Mouse (Mus musculus) CD4-positive helper T cell, adult 2 months (primary cell): Measurements from ENCODE around the gene Scgb2b3.

ENCODE experiments used
- DNase-seq: peaks from one replicate; pipeline ENCODE4 v3.0.0-alpha.2; 2012; ENCODE audit warnings: low read depth, missing footprints, low spot score

Scgb2b3 gene

GRCm38 (mm10) chr7:31362022-31362560 lies at the start of gene Scgb2b3:
TSS of gene Scgb2b3 (minus strand) at chr7:31362072.
- DNase-seq, result no peak

GRCm38 (mm10) chr7:31375292-31375691 lies 13.4 kb upstream of the Scgb2b3 start, which contains the start of gene Scgb1b3:
TSS of gene Scgb1b3 (plus strand) at chr7:31375592.
- DNase-seq, result no peak
